Mouse (Mus musculus): ENCODE data around the gene Msi2. TPM values are rescaled to one million over a fixed set of nuclear protein-coding genes. Genes with fewer than 3 reads are reported as not detected.

The Msi2 gene
- polyA plus RNA-seq, 1 experiment: 14.2 TPM

DNA sequence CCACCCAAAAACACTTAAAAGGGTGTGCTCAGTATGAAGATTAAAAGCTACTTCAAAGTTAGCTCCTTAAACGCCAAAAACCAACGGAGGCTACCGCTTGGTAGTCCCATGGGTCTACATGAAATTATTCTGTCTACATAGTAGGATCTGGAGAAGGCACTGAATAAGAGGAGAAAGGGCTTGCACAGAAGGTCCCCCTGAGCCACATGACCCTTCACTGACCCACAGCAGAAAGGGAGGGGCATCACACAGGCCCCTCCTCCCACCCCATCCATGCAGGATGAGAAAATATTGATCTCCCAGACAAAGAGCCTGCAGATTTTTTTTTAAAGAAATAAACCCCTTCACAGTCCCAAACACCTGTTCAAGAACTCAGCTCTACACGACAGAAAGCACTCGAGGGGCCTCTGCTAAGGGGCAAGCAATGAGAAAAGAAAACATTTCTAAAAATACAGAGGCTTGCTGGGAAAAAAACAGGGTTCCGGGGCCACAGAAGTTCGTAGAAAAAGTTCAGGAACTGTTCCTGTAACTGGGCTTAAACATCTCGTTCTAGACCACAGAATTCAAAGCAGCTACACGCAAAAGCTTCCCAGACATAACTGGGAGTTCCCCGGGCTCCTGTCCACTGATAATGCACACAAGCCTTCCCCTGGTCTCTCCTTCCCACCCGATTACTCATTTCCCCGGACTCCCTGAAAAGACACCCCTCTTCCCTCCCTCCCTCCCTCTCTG is 27.6 kb downstream of the Msi2 start:
- Histone ChIP-seq H3K4me1 (ENCODE audit: control insufficient read depth, insufficient read depth, insufficient read length) (no peaks in the 10 kb centered on the region; the same call in 1 of the 2 replicates), H3K36me3 (ENCODE audit: control insufficient read depth, insufficient read depth, low read length) (peaks cover 6% of the 10 kb centered on the region; the same call in 1 of the 2 replicates), H3K27ac (ENCODE audit: insufficient read depth, low read length) (no peak overlapping the region), H3K4me3 (ENCODE audit: extremely low read depth, insufficient read depth, insufficient read length) (no peak overlapping the region), H3K27me3 (ENCODE audit: control insufficient read depth, insufficient read depth, low read length) (no peaks in the 10 kb centered on the region)
- 59% methylated on average over 12 of the region's 12 CpGs for WGBS
- no peak for TF ChIP-seq POLR2A (IDR thresholded peaks at IDR 0.05; ENCODE audit: low read depth, low read length)
- TF ChIP-seq CTCF (IDR thresholded peaks at IDR 0.05; ENCODE audit: extremely low read depth, insufficient read depth, insufficient read length, insufficient replicate concordance): no peak
- DNase-seq (ENCODE audit: low read depth in 1 of 2, low spot score in 2 of 2): no peak

DNA sequence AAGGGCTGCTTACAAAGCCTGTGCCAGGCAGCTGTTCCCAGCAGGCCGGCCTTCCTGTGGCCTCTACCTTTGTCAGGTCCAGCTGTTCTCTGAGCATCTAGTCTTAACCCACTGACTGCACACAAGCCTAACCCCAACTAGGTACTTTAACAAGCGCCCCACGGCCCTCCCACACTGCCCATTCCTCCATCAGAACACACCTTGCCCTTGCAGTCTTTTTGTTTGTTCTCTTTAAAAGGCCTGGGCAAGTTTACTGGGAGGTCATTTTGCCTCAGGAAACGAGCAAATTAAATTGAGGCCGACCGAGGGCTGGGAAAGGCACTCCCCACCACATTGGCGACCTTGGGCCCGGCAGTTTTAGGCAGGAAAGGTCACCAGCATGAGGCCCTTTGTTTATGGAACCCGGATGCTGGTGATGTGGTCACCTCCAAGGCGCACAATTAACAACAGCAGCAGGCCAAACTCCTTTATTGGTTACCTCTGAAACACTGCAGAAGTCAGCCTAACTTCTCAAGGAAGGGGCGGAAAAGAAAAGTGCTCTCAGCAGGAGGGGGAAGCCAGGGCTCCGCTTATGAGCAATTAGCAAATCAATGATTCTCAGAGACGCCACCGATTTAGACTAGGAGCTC is 28.4 kb downstream of the Msi2 start:
- Histone ChIP-seq H3K4me3 (ENCODE audit: extremely low read depth, insufficient read depth, insufficient read length) (no peak overlapping the region), H3K27me3 (ENCODE audit: control insufficient read depth, insufficient read depth, low read length) (no peaks in the 10 kb centered on the region), H3K27ac (ENCODE audit: insufficient read depth, low read length) (no peak overlapping the region), H3K36me3 (ENCODE audit: control insufficient read depth, insufficient read depth, low read length) (peaks cover 6% of the 10 kb centered on the region; the same call in 1 of the 2 replicates), H3K4me1 (ENCODE audit: control insufficient read depth, insufficient read depth, insufficient read length) (no peaks in the 10 kb centered on the region; the same call in 1 of the 2 replicates)
- DNase-seq (ENCODE audit: low read depth in 1 of 2, low spot score in 2 of 2): no peak
- 86% methylated on average over 14 of the region's 14 CpGs for WGBS
- TF ChIP-seq CTCF (IDR thresholded peaks at IDR 0.05; ENCODE audit: extremely low read depth, insufficient read depth, insufficient read length, insufficient replicate concordance) (no peak), POLR2A (IDR thresholded peaks at IDR 0.05; ENCODE audit: low read depth, low read length) (no peak)

GRCm38 (mm10) chr11:88688644-88689043 is 29.7 kb downstream of the Msi2 start:
- H3K36me3 ChIP-seq (ENCODE audit: control insufficient read depth, insufficient read depth, low read length): peaks cover 6% of the 10 kb centered on the region; the same call in 1 of the 2 replicates
- H3K4me3 ChIP-seq (ENCODE audit: extremely low read depth, insufficient read depth, insufficient read length): no peak overlapping the region
- H3K27ac ChIP-seq (ENCODE audit: insufficient read depth, low read length): no peak overlapping the region
- H3K4me1 ChIP-seq (ENCODE audit: control insufficient read depth, insufficient read depth, insufficient read length): no peaks in the 10 kb centered on the region; the same call in 1 of the 2 replicates
- no peak for DNase-seq (ENCODE audit: low read depth in 1 of 2, low spot score in 2 of 2)
- WGBS: 93% methylated on average over 8 of the region's 8 CpGs
- no peak for TF ChIP-seq POLR2A (IDR thresholded peaks at IDR 0.05; ENCODE audit: low read depth, low read length)
- H3K27me3 ChIP-seq (ENCODE audit: control insufficient read depth, insufficient read depth, low read length): no peaks in the 10 kb centered on the region

- DNase-seq (ENCODE audit: low read depth in 1 of 2, low spot score in 2 of 2): no peak
- peaks cover 6% of the 10 kb centered on the region; the same call in 1 of the 2 replicates for H3K36me3 ChIP-seq (ENCODE audit: control insufficient read depth, insufficient read depth, low read length)
- H3K27me3 ChIP-seq (ENCODE audit: control insufficient read depth, insufficient read depth, low read length): no peaks in the 10 kb centered on the region
- no peak overlapping the region for H3K4me3 ChIP-seq (ENCODE audit: extremely low read depth, insufficient read depth, insufficient read length)
- TF ChIP-seq CTCF (IDR thresholded peaks at IDR 0.05; ENCODE audit: extremely low read depth, insufficient read depth, insufficient read length, insufficient replicate concordance) (no peak), POLR2A (IDR thresholded peaks at IDR 0.05; ENCODE audit: low read depth, low read length) (no peak)
- H3K4me1 ChIP-seq (ENCODE audit: control insufficient read depth, insufficient read depth, insufficient read length): no peaks in the 10 kb centered on the region; the same call in 1 of the 2 replicates
- H3K27ac ChIP-seq (ENCODE audit: insufficient read depth, low read length): no peak overlapping the region
- 94% methylated on average over 12 of the region's 12 CpGs for WGBS
Observed at GRCm38 (mm10) chr11:88687711-88688110, 30.6 kb downstream of the Msi2 start.

DNA sequence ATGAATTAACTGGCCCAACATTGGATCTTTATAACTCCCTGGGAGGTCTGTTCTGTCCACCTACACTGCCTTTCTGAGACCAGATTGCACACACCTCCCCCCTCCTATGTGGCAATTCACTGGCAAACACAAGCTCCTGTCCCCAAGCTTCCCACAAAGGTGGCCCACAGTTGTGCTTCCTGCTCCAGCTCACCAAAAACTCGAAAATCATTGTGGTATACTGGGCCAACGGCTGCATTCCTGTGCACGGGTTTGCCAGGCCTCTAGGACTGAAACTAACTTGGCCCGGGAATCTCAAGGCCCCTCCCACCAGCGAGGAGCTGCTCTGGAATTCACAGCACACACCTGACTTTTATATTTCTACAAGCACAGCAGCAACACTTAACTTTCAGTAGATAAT is 31.3 kb downstream of the Msi2 start:
- Histone ChIP-seq H3K4me1 (ENCODE audit: control insufficient read depth, insufficient read depth, insufficient read length) (no peaks in the 10 kb centered on the region; the same call in 1 of the 2 replicates), H3K4me3 (ENCODE audit: extremely low read depth, insufficient read depth, insufficient read length) (no peak overlapping the region), H3K36me3 (ENCODE audit: control insufficient read depth, insufficient read depth, low read length) (peaks cover 6% of the 10 kb centered on the region; the same call in 1 of the 2 replicates), H3K27me3 (ENCODE audit: control insufficient read depth, insufficient read depth, low read length) (no peaks in the 10 kb centered on the region), H3K27ac (ENCODE audit: insufficient read depth, low read length) (no peak overlapping the region)
- no peak for TF ChIP-seq POLR2A (IDR thresholded peaks at IDR 0.05; ENCODE audit: low read depth, low read length)
- TF ChIP-seq CTCF (IDR thresholded peaks at IDR 0.05; ENCODE audit: extremely low read depth, insufficient read depth, insufficient read length, insufficient replicate concordance): no peak
- DNase-seq (ENCODE audit: low read depth in 1 of 2, low spot score in 2 of 2): no peak
- 48% methylated on average over 5 of the region's 5 CpGs for WGBS

DNA sequence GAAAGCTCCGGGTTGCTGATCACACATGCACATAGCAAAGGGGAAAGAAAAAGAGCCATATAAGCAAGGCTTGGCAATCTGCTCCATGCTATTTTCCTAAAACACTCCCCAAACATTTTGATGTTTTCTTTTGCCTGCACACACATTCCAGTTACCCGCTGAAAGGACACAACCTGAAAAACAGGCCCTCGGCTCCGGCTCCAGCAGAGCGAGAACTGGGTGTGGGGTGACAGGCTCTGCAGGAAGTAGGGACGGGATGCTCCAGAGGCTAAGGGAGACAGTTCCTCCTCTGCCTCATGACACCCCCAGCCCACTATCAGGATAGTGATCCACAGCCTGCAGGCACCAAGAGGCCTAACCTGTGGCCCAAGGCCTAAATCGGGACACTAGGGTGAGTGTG is 32.3 kb downstream of the Msi2 start:
- 96% methylated on average over 7 of the region's 7 CpGs for WGBS
- DNase-seq (ENCODE audit: low read depth in 1 of 2, low spot score in 2 of 2): no peak
- Histone ChIP-seq H3K27me3 (ENCODE audit: control insufficient read depth, insufficient read depth, low read length) (no peaks in the 10 kb centered on the region), H3K27ac (ENCODE audit: insufficient read depth, low read length) (no peak overlapping the region), H3K36me3 (ENCODE audit: control insufficient read depth, insufficient read depth, low read length) (peaks cover 6% of the 10 kb centered on the region; the same call in 1 of the 2 replicates), H3K4me1 (ENCODE audit: control insufficient read depth, insufficient read depth, insufficient read length) (no peaks in the 10 kb centered on the region; the same call in 1 of the 2 replicates), H3K4me3 (ENCODE audit: extremely low read depth, insufficient read depth, insufficient read length) (no peak overlapping the region)
- TF ChIP-seq POLR2A (IDR thresholded peaks at IDR 0.05; ENCODE audit: low read depth, low read length) (no peak), CTCF (IDR thresholded peaks at IDR 0.05; ENCODE audit: extremely low read depth, insufficient read depth, insufficient read length, insufficient replicate concordance) (no peak)
